Mouse (Mus musculus): ENCODE measurements around the gene Xylt1.

Xylt1 gene

DNA sequence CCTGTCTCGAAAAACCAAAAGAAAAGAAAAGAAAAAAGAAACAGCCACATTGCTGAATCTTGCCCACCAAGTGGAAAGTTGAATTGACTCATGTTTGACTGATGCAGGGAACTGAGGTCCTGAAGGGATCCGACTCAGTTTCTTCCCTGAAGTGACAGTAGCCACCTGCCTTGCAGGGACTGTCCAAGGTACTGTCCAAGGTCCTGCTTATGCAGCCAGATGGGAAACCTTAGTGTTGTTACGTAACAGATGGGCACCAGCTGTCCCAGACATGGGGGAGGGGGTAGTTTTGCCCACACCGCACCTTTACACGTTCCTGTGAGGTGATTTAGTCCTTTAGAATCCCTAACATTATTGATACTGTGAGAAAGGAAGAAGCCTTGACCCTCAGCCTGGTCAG lies 235.5 kb downstream of the Xylt1 start:
- DNase-seq (ENCODE audit: low spot score) = no peak

DNA sequence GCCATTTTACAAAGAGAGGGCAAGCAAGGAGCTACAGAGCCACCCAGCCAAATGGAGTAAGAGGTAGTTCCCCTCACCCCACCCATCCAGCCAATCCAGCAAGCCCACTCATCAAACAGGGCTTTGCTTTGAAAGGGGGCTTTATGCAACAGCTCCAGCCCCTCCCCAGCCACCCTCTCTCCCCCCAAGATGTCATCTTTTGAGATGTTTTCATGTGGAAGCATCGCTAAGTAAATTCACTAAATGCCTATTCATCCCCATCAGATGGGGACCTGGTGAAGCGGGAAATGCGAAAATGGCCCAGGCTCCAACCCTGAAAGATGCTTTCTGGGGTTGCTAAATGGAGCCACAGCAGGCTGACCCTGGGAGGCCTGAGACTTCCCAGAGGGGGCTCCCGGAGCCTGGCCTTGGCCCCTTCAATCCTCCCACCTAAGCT lies 238.0 kb downstream of the Xylt1 start:
- no peak for DNase-seq (ENCODE audit: low spot score)

DNA sequence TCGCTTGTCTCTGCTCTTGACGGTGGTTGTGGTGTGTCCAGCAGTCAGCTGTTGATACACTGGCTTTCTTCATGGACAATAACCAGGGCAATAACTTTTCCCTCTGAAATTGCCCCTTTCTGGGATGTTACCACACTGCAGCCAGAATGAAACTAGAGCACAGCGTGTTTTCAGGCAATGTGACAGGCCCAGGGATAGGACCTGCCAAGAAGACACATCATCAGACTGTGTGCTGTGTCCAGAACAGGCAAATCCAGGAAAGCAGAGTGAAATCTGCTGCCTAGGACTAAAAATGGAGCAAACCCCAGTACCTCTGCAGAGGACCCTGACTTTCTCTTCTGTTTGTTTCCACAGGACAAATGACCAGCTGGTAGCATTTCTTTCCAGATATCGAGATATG lies 240.8 kb downstream of the Xylt1 start:
- no peak for DNase-seq (ENCODE audit: low spot score)

DNA sequence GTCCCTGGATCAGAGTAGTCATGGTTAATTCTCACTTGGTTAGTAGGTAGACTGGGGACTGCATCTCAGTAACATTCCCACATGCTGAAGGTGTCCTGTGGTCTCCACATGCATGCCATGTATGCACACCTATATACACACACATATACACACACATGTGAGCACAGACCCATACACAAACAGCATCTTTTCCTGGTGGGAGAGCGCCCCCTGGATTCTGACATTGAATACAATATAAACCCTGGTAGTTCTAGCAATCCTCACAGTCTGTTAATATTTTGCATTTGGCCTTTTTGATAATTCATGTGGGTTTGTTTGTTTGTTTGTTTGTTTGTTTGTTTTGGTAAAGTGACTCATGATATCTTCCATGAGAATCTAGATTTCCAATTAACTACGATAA lies 242.0 kb downstream of the Xylt1 start:
- peak; percentile 21 for DNase-seq (ENCODE audit: low spot score)

DNA sequence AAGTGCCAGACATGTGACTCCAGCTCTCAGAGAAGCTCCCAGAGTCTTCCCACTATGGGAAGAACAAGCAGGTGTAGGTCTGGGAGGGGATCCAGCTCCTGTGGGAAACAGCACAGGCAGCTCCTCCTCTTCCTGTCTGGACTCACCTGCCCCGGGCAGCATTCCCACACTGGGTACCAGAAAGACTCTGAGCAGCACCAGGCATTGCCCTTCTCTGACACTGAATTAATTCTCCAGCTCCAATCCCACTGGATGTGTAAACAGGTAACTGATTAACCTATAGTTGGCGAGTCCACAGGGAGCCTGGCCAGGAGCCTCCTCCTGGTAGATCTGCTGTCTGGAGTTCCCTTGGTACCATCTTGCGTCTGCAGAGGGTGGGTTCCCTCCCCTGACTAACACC lies 248.0 kb downstream of the Xylt1 start:
- no peak for DNase-seq (ENCODE audit: low spot score)

DNA sequence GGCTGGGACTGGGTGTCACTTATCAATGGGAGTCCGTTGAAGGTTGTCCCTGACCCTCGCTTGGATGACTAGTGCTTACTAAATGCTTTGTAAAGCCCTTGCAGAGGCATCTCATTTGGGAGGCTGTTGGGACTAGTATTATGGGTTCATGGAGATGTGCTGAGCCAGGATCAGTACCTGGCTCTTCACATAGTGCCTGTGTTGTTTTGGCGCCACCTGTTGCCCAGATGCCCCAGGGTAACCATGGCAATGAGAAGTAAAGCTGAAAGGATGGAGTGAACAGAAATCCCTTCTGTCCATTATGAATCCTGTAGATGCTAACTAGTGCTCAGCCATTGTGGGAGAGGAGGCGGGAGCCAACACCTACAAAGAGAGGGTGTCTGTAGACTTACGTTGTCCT lies 249.9 kb downstream of the Xylt1 start:
- DNase-seq (ENCODE audit: low spot score) = no peak

DNA sequence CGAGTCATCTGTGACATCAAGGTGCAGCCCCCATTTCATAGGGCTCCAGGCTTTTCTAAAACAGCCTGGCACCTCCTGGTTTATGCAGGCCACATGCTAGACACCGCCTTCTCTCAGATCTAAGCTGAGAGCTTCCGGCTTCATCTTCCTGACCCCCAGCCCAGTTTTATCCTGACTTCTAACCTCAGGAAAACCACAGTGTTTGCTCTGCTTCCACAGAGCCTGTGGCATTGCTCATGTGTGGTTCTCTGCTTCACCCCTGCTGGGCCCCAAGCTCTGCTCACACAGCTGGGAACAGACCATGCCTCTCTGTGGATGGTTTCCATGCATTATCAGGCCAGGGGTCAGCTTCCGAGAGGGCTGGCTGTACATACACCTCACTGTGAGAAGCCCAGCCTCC lies 254.8 kb downstream of the Xylt1 start:
- DNase-seq (ENCODE audit: low spot score) = no peak

DNA sequence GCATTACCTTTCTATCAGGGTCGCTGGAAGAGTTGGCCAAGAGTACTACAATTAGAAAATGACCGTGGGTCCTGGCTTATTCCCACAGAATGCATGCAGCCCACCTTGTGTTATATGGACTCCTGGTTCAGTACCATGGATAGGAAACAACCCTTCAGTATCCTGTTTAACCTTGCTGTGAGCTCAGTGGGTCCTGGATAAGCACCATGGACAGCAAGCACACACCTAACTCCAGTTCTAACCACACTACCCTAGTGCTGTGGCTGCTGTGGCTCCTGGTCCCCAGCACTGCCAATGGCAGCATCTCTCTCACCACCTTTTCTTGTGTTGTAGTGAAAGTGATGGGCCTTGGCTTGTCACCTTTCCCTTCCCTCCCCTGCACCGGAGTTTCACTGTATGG lies 255.9 kb downstream of the Xylt1 start:
- DNase-seq (ENCODE audit: low spot score) = no peak

DNA sequence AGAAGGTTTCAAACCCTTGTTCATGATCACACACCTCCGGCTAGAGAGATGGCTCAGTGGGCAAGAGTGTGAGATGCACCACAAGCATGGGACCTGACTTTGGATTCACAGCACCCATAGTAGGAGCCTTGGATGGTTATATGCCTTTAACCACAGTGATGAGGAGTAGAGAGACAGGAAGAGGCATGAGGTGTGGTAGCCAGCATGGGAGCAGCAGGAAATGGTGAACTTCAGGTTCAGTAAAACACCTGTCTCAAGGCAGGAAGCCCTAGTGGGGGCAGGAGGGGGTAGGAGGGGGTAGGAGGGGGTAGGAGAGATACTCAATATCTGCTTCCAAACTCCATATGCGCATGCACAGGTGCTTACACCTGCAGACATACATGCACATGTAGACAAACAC lies 257.2 kb downstream of the Xylt1 start:
- DNase-seq (ENCODE audit: low spot score) = no peak

DNA sequence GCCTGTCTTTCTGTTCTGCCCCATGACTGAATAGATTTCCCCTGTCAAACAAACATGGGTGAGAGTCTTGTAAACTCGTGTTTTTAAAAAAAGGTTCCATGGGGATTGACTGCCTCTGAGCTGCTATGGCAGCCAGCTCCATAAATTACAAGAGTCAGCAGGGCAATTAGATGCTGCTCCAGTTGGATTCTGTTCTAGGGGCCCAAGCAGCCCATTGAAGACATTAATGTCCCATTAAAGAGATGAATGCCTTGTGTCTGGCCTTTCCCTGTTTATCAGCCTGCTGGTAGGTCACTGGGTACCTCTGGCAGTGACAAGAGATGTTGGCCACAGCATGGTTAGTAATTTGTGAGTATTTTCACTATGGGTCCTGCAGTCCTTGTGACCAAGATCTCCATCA lies 271.9 kb downstream of the Xylt1 start:
- no peak for DNase-seq (ENCODE audit: low spot score)

DNA sequence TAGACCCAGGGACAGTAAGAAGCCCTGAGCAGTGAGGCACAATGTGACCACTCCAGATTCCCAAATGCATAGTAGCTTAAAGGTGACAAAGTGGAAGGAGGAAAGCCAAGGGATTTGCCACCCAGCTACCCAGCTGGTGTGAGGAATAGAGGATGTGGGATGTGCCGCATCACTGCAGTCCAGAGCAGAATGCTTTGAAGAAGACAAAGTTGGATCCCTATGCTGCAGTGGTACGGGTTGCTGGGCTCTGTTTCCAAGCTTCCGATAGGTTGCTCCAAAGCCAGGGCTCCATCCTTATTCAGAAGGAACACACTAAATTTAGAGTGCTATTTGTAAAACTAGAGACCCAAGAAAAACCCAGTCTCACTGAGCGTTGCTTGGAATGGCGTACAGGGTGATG lies 275.0 kb downstream of the Xylt1 start:
- no peak for DNase-seq (ENCODE audit: low spot score)

DNA sequence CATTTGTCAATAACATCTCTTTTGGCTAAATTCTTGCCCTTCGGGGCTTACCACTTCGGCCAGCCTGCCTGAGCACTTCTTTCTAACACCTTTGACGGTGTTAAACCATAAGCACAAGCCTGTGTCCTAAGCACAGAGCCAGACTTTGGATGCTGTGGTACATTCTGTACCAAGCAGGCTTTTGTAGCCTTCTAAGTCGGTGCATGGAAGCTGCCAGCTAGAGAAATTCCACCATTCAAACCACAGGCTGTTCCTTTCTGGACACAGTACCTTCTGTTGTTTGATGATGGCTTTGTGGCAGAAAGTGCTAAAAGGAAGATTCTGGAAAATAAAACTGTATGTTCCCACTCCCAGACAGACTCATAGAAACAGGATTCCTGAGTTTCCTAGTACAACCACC lies 277.4 kb downstream of the Xylt1 start:
- DNase-seq (ENCODE audit: low spot score) = no peak

DNA sequence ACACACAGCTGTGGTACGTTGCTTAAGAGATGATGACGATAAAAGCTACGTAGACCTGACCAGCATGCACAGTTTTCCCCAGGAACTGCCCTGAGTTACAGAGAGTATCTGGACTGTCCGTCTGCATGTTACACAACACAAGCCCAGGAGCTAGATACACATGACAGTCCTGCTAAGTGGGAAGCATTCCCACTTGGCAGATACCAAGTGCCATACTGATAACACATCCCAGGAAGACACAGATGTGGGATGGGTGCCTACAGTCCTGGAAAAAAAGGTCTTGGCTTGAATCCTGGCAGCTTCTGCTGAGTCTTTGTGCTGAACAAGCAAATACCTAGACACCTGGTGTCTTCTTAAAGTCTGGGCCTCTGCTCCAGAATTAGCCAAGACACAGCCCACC lies 278.0 kb downstream of the Xylt1 start:
- DNase-seq (ENCODE audit: low spot score) = no peak

DNA sequence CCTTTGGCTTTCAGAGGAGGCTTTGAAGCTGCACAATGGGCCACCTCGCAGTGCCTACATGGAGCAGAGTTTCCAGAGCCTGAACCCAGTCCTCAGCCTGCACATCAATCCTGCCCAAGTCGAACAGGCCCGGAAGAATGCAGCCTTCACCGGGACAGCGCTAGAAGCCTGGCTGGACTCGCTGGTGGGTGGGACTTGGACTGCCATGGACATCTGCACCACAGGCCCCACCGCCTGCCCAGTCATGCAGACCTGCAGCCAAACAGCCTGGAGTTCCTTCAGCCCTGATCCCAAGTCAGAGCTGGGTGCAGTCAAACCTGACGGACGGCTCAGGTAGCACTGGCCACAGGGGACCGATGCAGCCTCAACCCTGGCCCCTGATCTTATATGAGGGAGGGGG lies 286.5 kb downstream of the Xylt1 start:
- DNase-seq (ENCODE audit: low spot score) = no peak

DNA sequence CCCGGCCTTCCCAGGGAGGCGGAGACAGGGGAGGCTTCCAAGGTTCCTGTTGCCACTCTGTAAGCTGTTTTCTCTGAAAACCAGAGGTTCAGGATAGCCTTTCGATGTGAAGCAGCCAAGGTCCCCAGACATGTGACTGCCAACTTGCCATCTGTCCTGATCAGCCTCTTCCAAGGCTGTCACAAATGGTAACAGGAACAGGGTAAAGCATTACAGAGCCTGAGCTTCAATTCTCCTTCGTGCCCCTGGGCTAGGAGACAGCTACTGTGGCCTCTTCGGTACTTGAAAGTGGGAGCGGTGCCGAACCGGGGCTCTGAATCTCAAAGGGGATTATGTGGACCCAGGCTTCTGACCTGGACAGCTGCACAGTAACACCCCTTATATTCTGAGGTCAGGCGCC lies 287.4 kb downstream of the Xylt1 start:
- DNase-seq (ENCODE audit: low spot score) = no peak

DNA sequence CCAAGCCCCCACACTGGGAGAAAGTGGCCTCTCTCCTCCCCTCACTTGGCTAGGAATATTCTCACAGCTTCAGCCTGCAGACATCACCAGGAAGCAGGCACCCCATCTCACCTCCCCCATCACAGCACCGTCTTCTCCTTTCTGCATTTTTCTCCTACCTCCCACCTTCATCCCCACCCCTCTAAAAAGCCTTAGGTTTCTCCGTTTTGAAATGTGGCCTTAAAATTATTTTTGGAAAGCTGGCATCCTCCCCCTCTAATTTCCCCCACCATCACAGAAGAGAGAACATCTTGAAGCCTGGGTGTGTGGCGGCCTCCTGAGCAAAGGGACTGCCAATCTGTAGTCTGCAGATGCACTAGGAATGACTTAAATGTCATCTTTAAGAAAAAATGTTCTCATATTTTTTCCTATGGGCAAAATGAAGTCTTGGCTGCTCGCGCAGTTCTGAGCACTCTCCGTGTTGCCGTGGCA lies 291.4 kb downstream of the Xylt1 start:
- DNase-seq (ENCODE audit: low spot score) = no peak

DNA sequence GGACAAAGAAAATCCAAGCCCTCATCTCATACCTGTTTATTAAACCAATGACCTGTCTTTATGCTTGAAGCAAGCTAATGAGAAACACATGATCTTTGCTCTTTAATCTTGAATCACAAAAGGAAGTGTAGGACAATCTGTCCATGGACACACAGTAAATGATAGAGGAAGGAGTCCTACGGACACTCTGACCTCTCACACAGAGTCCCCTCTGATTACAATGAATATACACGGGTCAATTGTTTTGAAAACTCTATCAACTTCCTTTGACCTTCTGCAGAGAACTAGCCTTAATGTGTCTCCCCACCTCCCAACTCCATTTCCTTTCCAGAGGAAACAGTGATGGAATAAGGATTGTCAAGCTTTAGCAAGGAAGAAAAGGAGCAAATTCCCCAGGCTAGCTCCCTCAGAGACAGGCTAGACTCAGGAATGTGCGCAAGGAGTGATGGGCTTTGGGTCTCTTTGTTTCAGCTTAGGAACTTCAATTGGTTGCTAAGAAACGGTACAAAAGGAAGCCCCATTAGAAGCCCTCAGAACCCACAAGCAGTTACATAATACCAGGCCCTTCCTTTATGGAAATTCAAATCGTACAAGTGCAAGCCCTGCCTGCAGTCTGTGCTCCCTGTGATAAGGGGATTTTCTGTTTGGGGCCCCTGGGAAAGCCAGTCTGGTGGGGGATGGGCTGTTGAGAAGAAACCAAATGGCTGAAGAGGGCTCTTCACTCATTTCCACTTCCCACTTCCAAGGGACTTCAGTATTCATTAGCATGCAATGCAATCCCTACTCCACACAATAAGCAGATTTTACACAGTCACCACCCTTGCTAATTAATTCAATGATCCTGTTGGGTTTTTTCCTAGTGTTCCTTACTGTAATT lies 305.6 kb downstream of the Xylt1 start:
- DNase-seq (ENCODE audit: low spot score) = no peak

DNA sequence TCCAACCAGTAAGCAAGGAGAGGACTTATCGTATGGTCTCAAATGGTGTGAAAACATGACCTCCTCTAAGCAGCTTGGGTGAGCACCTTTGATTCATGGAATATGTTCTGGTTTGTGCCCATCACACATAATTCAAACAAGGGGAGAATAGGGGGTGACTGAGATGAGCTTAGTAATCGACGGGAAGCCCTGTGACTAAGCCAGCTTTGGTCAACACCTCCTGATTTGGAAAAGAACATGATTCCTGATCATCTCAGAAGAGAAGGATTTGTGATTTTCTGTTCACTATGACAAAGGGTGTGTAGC lies 306.2 kb downstream of the Xylt1 start:
- no peak for DNase-seq (ENCODE audit: low spot score)

DNA sequence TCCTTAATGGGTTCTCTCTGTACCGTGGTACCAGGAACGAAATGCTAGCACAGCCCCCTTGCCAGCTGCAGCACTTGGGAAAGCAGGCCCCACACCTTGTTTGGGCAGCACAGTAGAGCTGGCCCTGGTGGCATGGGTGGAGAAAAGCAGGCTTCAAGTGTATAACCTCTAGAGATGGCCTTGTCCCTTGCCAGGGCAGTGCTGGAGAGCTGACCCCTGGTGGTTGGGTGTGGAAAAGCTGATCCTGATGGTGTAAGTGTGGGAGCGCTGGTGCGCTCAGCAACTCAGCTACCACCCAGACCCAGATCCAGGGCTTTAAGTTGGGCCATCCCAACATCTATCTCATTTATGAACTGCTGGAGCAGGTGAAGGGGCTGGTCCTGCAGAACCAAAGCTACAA lies 314.8 kb downstream of the Xylt1 start:
- no peak for DNase-seq (ENCODE audit: low spot score)

DNA sequence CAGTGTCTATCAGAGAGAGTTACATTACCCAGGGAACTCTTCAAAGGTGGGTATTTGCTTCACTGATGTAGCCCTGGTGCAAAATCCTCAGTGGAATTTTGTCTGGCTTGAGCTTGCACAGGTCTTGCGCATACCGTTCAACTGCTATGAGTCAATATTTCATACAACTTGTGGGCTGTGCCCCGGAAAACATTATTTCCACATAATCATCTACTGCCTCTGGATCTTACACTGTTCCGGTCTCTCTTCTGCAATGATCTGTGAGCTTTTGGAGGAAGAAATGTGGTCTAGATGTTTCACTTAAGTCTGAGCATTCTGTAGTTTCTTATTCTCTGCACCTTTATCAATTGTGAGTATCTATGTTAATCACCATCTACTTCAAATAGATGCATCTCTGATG lies 316.9 kb downstream of the Xylt1 start:
- no peak for DNase-seq (ENCODE audit: low spot score)

DNA sequence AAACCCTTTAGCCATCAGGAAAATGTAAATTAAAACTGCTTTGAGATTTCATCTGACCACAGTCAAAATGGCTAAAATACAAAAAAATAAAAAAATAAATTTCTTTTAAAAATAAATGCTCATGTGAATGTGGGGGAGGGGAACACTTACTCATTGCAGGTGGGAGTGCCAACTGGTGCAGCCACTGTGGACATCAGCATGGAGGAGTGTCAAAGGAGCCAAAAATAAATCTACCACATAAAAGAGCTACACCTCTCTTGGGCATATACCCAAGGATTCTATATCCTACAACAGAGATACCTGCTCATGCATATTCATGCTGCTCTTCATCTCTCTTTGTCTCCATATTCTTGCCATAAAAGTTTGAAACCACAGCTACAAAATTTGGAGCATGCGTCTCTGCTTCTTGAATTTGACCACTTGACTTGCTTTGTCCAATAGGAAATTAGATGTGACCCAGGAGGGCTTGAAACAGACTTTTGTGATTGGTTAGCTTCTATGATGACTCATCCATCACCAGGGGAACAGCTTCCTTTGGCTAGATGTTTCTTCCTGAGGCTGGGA lies 317.9 kb downstream of the Xylt1 start:
- DNase-seq (ENCODE audit: low spot score) = no peak

DNA sequence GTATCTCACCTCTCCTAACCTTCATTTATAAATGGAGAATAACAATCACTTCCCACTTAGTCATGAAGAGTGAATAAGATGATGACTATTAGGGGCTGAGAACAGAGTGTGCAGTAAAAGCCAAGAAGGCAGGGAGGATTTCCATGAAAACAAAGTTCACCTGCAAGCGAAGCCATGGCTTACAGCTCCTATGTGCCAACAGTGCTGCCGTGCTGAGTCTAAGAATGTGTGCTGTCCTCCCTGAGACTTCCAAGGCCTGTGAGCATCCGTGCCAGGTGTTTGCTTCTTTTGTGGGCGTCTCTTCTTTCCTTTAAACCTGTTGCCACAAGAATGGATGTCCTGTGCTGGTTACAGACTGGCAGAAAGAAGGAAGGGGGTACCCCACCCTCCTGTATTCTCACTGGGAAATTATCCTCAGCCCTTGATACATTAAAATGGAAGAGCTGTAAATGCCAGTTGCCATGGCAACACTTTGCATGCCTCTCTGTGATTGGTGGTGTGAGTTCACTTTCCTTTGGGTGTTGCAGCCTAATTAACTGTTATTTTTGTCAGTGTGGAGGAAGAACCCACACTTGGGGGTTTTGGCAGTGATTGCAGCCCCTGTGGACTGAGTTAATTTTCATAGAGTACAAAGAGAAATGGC lies 318.7 kb downstream of the Xylt1 start:
- no peak for DNase-seq (ENCODE audit: low spot score)

DNA sequence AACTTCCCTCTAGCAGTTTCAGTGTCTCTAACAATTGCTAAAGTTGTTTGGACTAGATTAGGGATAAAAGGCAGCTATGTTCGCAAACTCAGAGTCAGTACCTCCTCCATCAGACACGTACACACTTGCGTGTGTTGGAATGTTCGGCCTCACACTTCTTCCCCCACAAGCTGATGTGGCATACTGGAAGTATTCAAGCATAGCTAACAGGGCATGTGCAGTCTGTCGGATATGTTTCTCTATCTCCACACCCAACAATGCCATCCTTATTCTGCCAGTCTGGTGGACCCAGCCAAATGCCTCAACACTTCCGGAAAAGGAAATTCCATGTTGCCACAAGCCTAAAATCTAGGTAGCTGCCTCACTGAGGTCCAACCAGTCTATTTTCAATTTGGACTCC lies 319.3 kb downstream of the Xylt1 start:
- DNase-seq (ENCODE audit: low spot score) = no peak

Data from lung, postnatal 25 days (tissue).